Mouse (Mus musculus) E14TG2a.4 (cell line): ENCODE measurements around the gene Tex46.

Experiments used
- CTCF ChIP-seq: conservative IDR thresholded peaks from 2 replicates; pipeline ENCODE4 v1.5.1; 2014; ENCODE audit warnings: low read length
- POU5F1 ChIP-seq: IDR thresholded peaks from 2 replicates; pipeline ENCODE4 v1.6.1; 2014; ENCODE audit warnings: low read length, borderline replicate concordance

GRCm38 (mm10) chr4:136636511-136636910, 26.3 kb downstream of the Tex46 start:
- TF ChIP-seq CTCF (no peak), POU5F1 (no peak)
